Mouse (Mus musculus) heart, embryonic 16.5 days (tissue): ENCODE results near the gene Fbxo46. TPM values are rescaled to one million over a fixed set of nuclear protein-coding genes. Genes with fewer than 3 reads are reported as not detected.

Experiments
- ATAC-seq: fragments of 200-750 bp; cut with Nextera tagmentation; replicated peaks from 2 replicates; pipeline ENCODE4 v1.8.0; 2017; ENCODE audit warnings: moderate number of reproducible peaks; ENCODE audit not compliant: insufficient read depth, low FRiP score; ENCODE audit errors: extremely low read depth
- H3K27ac ChIP-seq: fragments of 300-500 bp; sonication (generic); 2 replicates; pipeline ENCODE4 v1.5.1; 2014; ENCODE audit warnings: mild to moderate bottlenecking, low read length, control low read depth, moderate library complexity
- H3K27me3 ChIP-seq: fragments of 300-500 bp; sonication (generic); 2 replicates; pipeline ENCODE4 v1.6.1; 2014; ENCODE audit warnings: low read length, mixed read lengths; ENCODE audit not compliant: control insufficient read depth, insufficient read depth
- H3K36me3 ChIP-seq: fragments of 300-500 bp; sonication (generic); 2 replicates; pipeline ENCODE4 v1.6.1; 2014; ENCODE audit not compliant: control insufficient read depth, insufficient read depth
- H3K4me1 ChIP-seq: fragments of 300-500 bp; sonication (generic); 2 replicates; pipeline ENCODE4 v1.6.1; 2014; ENCODE audit warnings: low read length, mixed read lengths; ENCODE audit not compliant: control insufficient read depth, insufficient read depth
- H3K4me2 ChIP-seq: fragments of 300-500 bp; sonication (generic); 2 replicates; pipeline ENCODE4 v1.6.1; 2014; ENCODE audit warnings: low read depth, mild to moderate bottlenecking, control low read depth, low read length
- H3K4me3 ChIP-seq: fragments of 300-500 bp; sonication (generic); 2 replicates; pipeline ENCODE4 v1.5.1; 2014; ENCODE audit warnings: mild to moderate bottlenecking, control low read depth, low read length
- H3K9ac ChIP-seq: fragments of 300-500 bp; sonication (generic); 2 replicates; pipeline ENCODE4 v1.6.1; 2014; ENCODE audit warnings: low read length, control low read depth
- H3K9me3 ChIP-seq: fragments of 300-500 bp; sonication (generic); replicated peaks from 2 replicates; pipeline ENCODE4 v1.6.1; 2016; ENCODE audit warnings: low read length; ENCODE audit not compliant: control insufficient read depth
- WGBS: fragments of 180-500 bp; shearing (Covaris S2); extraction: QIAGEN DNeasy Blood & Tissue Kit; methylation state at CpG from one replicate; pipeline ENCODE4 v1.1.7; 2014; 5-methylcytosine and 5-hydroxymethylcytosine counted together
- polyA plus RNA-seq: library from polyadenylated mRNA; unstranded; fragments of >200 nt; fragmentation: Nextera tagmentation; extraction: Ambion mirVana; gene quantifications from 2 replicates; pipeline ENCODE4 v1.2.1, GENCODE M21; 2015

Gene Fbxo46
- polyA plus RNA-seq, 1 experiment from 2014 or later: 9.8 TPM

GRCm38 (mm10) chr7:19086760-19087159 is 32.9 kb upstream of the Fbxo46 start:
- Histone ChIP-seq H3K4me1 (peaks cover 50% of the 10 kb centered on the region), H3K36me3 (peaks cover 34% of the 10 kb centered on the region)
- 67% methylated on average over 18 of the region's 18 CpGs for WGBS

GRCm38 (mm10) chr7:19088813-19089212 is 30.8 kb upstream of the Fbxo46 start:
- H3K27me3 ChIP-seq: no peaks in the 10 kb centered on the region
- 40% methylated on average over 10 of the region's 10 CpGs for WGBS
- H3K27ac ChIP-seq: no peak overlapping the region
- no peak overlapping the region for H3K4me3 ChIP-seq
- H3K36me3 ChIP-seq: peaks cover 28% of the 10 kb centered on the region
- H3K4me2 ChIP-seq: no peak overlapping the region
- ATAC-seq: no peak
- no peaks in the 10 kb centered on the region for H3K9me3 ChIP-seq
- peaks cover 48% of the 10 kb centered on the region for H3K4me1 ChIP-seq
- no peak overlapping the region for H3K9ac ChIP-seq

More at GRCm38 (mm10) chr7:19086760-19087159, 32.9 kb upstream of the Fbxo46 start:
- Histone ChIP-seq H3K27me3 (no peaks in the 10 kb centered on the region), H3K4me2 (no peak overlapping the region), H3K9ac (no peak overlapping the region), H3K9me3 (no peaks in the 10 kb centered on the region), H3K27ac (no peak overlapping the region), H3K4me3 (no peak overlapping the region)
- no peak for ATAC-seq

- Histone ChIP-seq H3K9ac (peak overlapping the region; percentile 5; the same call in 1 of the 2 replicates), H3K4me2 (peak overlapping the region; percentile 94; the same call in 1 of the 2 replicates)
Measured at GRCm38 (mm10) chr7:19091913-19092312, 27.7 kb upstream of the Fbxo46 start.

DNA sequence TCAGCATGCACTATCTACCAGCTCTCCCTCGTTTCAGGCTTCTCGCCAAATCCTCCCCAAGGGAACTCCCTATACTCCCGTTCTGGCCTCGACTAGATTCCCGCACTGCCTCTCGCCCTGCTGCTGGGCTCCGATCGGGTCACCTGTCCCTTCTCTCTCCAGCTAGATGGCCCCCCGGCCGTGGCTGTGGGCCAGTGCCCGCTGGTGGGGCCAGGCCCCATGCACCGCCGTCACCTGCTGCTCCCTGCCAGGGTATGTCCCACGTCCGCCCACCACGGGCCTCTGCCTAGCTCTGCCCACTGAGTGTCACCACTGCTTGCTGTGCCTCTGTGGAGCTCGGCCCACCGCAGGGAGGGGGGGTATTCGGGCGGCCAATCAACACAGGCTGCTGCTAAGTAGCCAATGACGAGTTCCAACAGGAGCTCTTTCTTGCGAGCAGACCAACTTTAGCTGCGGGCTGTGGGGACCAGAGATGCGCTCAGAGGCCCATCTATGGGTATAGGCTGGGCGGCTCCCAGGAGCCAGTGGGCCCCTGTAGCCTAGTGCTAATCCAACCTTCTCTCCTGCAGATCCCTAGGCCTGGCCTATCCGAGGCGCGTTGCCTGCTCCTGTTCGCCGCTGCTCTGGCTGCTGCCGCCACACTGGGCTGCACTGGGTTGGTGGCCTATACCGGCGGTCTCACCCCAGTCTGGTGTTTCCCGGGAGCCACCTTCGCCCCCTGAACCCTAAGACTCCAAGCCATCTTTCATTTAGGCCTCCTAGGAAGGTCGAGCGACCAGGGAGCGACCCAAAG is 27.1 kb upstream of the Fbxo46 start:
- H3K36me3 ChIP-seq: peaks cover 22% of the 10 kb centered on the region
- WGBS: 10% methylated on average over 38 of the region's 38 CpGs
- H3K27ac ChIP-seq: peak overlapping the region; percentile 73
- H3K27me3 ChIP-seq: no peaks in the 10 kb centered on the region
- peak overlapping the region; percentile 55 for H3K9ac ChIP-seq
- H3K4me2 ChIP-seq: peak overlapping the region; percentile 94
- ATAC-seq: peak; percentile 34
- H3K4me1 ChIP-seq: peaks cover 38% of the 10 kb centered on the region
- H3K4me3 ChIP-seq: peak overlapping the region; percentile 65
- no peaks in the 10 kb centered on the region for H3K9me3 ChIP-seq

More at GRCm38 (mm10) chr7:19091913-19092312, 27.7 kb upstream of the Fbxo46 start:
- Histone ChIP-seq H3K36me3 (peaks cover 28% of the 10 kb centered on the region), H3K27ac (peak overlapping the region; percentile 73; the same call in 1 of the 2 replicates), H3K9me3 (no peaks in the 10 kb centered on the region), H3K27me3 (no peaks in the 10 kb centered on the region), H3K4me1 (peaks cover 31% of the 10 kb centered on the region), H3K4me3 (no peak overlapping the region)
- 45% methylated on average over 17 of the region's 17 CpGs for WGBS
- ATAC-seq: no peak

GRCm38 (mm10) chr7:19093174-19093521 is 26.5 kb upstream of the Fbxo46 start:
- Histone ChIP-seq H3K36me3 (peaks cover 21% of the 10 kb centered on the region), H3K4me3 (peak overlapping the region; percentile 65), H3K4me1 (peaks cover 43% of the 10 kb centered on the region), H3K9ac (peak overlapping the region; percentile 65), H3K9me3 (no peaks in the 10 kb centered on the region), H3K27ac (peak overlapping the region; percentile 73), H3K27me3 (no peaks in the 10 kb centered on the region), H3K4me2 (peak overlapping the region; percentile 94)
- 4% methylated on average over 13 of the region's 15 CpGs for WGBS
- ATAC-seq: peak; percentile 42

DNA sequence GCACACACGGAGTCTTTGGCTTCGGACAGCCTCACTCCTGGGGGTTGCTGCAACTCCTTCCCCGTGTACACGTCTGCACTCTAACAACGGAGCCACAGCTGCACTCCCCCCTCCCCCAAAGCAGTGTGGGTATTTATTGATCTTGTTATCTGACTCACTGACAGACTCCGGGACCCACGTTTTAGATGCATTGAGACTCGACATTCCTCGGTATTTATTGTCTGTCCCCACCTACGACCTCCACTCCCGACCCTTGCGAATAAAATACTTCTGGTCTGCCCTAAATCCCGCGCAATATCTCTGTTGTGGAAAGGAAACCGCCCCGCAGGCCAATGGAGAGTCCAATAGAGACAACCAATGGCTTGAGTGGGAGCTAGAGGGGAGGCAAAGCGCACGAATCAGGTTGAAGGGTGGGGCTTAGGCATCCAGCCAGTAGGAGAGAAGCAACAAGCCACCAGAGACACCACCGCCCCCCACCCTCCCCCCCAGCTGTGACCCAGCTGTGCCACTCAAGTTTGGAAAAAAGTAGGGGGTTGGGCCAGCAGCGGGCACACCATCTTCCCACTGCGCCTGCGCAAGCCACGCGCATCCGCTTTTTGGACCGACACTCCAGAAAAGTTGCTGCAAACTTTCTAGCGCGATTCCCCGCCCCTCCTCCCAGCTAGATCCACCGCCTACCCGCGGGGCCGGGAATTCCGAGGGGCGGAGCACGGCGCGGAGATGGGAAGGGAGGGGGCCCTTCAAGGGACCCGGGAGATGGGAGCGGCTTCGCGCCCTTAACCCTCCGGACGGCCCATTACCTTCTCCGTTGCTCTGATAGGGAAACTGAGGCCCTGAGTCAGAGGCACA is 25.9 kb upstream of the Fbxo46 start:
- peak; percentile 82 for ATAC-seq
- WGBS: under 1% methylated on average over 45 of the region's 45 CpGs
- H3K4me1 ChIP-seq: peaks cover 43% of the 10 kb centered on the region

GRCm38 (mm10) chr7:19094471-19094825 is 25.2 kb upstream of the Fbxo46 start, which contains the start of gene Six5:
Six5 (plus strand) TSS chr7:19094594.
- no peaks in the 10 kb centered on the region for H3K27me3 ChIP-seq
- H3K4me2 ChIP-seq: peak within 1 kb of the TSS; percentile 94
- H3K9me3 ChIP-seq: no peaks in the 10 kb centered on the region
- peak; percentile 1 for ATAC-seq
- peak within 1 kb of the TSS; percentile 99 for H3K27ac ChIP-seq
- peaks cover 43% of the 10 kb centered on the region for H3K4me1 ChIP-seq
- WGBS: 1% methylated on average over 27 of the region's 36 CpGs
- H3K9ac ChIP-seq: peak within 1 kb of the TSS; percentile 84
- H3K36me3 ChIP-seq: peaks cover 16% of the 10 kb centered on the region
- peak within 1 kb of the TSS; percentile 65 for H3K4me3 ChIP-seq

More for the DNA sequence above, 25.9 kb upstream of the Fbxo46 start:
- peaks cover 16% of the 10 kb centered on the region for H3K36me3 ChIP-seq
- no peaks in the 10 kb centered on the region for H3K9me3 ChIP-seq
- H3K9ac ChIP-seq: peak overlapping the region; percentile 84
- H3K4me2 ChIP-seq: peak overlapping the region; percentile 94
- H3K27ac ChIP-seq: peak overlapping the region; percentile 99
- H3K4me3 ChIP-seq: peak overlapping the region; percentile 65
- no peaks in the 10 kb centered on the region for H3K27me3 ChIP-seq

DNA sequence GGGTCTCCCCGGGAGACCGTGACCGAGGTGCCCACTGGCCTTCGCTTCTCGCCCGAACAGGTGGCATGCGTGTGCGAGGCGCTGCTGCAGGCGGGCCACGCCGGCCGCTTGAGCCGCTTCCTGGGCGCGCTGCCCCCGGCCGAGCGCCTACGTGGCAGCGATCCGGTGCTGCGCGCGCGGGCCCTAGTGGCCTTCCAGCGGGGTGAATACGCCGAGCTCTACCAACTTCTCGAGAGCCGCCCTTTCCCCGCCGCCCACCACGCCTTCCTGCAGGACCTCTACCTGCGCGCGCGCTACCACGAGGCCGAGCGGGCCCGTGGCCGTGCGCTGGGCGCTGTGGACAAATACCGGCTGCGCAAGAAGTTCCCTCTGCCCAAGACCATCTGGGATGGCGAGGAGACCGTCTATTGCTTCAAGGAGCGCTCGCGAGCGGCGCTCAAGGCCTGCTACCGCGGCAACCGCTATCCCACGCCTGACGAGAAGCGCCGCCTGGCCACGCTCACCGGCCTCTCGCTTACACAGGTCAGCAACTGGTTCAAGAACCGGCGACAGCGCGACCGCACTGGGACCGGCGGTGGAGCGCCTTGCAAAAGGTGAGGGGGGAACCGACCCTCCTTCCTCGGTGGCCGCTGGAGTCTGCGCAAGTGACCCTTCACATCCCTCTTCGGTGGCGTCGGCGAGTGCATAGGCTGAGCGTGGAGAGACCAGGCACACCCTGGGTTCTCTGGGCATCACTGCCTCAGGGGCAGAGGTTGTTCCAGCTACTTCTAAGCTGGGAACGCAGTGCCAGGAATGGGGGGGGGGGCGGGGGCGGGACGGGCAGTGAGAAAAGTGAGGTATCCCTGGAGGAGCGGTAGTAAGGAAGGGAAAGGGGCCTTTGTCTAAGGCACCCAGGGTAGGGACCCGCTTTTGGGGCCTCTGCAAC is 24.6 kb upstream of the Fbxo46 start:
- Histone ChIP-seq H3K4me1 (peaks cover 43% of the 10 kb centered on the region), H3K9me3 (no peaks in the 10 kb centered on the region), H3K27me3 (no peaks in the 10 kb centered on the region), H3K27ac (peak overlapping the region; percentile 99), H3K4me2 (peak overlapping the region; percentile 94), H3K9ac (peak overlapping the region; percentile 84), H3K36me3 (peaks cover 13% of the 10 kb centered on the region), H3K4me3 (peak overlapping the region; percentile 65)
- no peak for ATAC-seq
- WGBS: under 1% methylated on average over 85 of the region's 87 CpGs
